Mouse (Mus musculus) adrenal gland, postnatal 10 days (tissue): ENCODE results near the gene Lpar1. TPM values are rescaled to one million over a fixed set of nuclear protein-coding genes. Genes with fewer than 3 reads are reported as not detected.

Experiments
- DNase-seq: peaks from one replicate; pipeline ENCODE4 v3.0.0; 2021; ENCODE audit warnings: mixed read lengths
- microRNA-seq: library from miRNA; unstranded; fragments of <30 nt; microRNA quantifications from one replicate; pipeline ENCODE4 v1.2.0, GENCODE M21; 2021
- total RNA-seq, 2 experiments: library from RNA; stranded (reverse); gene quantifications; 2 replicates each; pipeline ENCODE4 v1.2.3; 2021

Gene Lpar1
- total RNA-seq, 2 experiments from 2014 or later: 22.0 to 22.6 TPM

GRCm38 (mm10) chr4:58448825-58449224, 104.9 kb downstream of the Lpar1 start:
- DNase-seq: no peak

DNA sequence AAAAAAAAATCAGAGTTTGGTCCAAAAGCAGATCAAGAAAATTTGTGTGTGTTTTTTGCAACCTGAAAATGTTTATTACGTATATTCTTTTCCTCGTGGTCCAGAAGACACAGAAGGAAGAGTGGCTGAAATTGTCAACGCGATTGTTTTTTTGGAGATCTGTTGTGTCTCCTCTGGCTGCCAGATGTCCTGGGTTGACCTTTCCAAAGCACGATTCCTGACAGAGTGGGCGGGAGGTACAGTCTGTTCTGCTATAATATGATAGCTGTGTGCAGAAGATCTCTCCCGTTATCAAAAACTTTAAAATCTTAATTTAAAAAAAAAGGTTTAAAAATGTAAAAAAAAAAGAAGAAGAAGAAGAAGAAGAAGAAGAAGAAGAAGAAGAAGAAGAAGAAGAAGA, 105.9 kb downstream of the Lpar1 start:
- DNase-seq: peak; percentile 38

GRCm38 (mm10) chr4:58445846-58446245, 107.9 kb downstream of the Lpar1 start:
- DNase-seq: no peak

GRCm38 (mm10) chr4:58442338-58442737, 111.4 kb downstream of the Lpar1 start:
- DNase-seq: no peak

DNA sequence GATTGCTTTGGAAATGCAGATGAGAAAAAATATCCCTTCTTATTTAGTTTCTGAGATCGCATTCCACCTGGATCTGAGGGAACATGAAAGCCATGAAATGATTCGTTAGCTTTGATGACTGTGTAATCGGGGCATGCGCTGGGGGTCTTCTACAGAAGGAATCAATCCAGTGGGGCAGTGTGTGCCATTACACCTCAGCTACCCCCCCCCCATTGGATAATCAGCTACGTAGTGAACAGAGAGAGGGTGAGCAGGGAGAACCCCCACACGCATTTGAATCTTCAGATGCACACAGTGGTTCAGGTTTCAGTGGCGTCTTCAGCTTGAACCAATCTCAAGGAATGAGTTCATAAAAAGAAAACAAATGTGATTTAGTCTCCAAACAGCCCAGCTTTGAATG, 115.0 kb downstream of the Lpar1 start:
- DNase-seq: no peak

GRCm38 (mm10) chr4:58437271-58437670, 116.4 kb downstream of the Lpar1 start:
- peak; percentile 24 for DNase-seq

- no peak for DNase-seq
Measured at GRCm38 (mm10) chr4:58423276-58423930, 130.3 kb downstream of the Lpar1 start.

- DNase-seq: peak; percentile 13
Measured at GRCm38 (mm10) chr4:58419225-58419624, 134.5 kb downstream of the Lpar1 start.

DNA sequence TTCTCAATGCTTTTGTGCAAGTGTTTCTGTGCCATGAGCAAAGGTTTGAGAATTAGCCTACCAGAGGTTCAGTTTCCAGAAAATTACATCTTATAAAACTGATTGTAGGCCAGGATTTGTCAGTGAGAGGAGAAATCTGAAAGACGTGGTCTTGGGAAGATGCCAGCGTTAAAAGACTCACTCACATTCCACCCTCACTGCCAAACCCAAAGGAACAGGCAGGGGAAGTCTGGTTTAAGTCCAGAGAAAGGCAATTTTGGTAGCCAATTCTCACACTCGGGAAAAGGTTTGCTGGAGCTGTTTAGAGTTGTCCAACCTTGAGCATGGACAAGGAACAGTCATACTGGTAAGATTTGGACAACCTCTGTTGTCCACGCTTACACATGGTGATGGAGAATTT, 136.4 kb downstream of the Lpar1 start:
- DNase-seq: peak; percentile 17

- DNase-seq: no peak
Measured at GRCm38 (mm10) chr4:58415537-58415936, 138.2 kb downstream of the Lpar1 start.

DNA sequence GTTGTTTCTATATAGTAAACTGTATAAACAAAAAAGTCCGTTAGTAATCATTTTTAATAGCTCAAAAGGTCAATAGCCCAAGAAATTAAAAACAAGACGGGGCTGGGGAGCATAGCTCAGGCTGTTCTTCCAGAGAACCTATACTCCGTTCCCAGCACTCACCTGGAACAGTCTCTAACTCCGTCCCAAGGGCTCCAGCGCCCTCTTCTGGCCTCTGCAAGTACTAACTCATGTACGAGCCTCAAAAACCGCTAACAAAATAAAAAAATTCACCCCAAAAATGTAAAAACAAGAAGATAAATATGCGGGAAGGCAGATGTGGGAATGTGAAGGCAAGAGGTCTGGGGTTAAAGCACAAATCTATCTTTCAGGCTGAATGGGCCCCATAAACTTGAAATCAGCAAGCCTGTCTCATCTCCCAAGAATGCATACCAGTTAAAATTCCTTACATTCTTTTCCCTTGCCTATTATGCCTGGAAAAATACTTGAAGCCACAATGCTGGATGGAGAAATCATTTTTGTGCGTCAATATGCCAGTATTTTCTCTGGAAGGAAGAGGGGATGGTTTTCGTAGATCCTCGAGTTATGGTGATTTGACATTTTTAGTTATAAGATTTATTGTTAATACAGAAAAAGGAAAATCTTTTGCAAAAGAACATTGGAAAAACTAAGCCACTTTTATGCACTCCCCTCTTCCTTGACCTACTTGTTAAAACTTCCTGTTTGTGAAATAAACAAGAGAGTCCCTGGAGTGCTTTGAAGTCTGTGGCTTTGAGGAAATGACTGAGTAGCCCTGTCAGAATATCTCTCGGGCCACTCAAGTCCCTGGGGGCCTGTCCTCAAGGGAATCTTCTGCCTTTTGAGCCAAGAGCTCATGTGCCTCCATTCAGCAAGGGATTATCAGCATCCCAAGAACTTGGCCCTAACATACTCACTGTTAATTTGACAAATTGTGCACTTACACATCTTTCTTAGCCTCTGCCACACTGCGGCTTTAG, 140.2 kb downstream of the Lpar1 start:
- DNase-seq: peak; percentile 67

DNA sequence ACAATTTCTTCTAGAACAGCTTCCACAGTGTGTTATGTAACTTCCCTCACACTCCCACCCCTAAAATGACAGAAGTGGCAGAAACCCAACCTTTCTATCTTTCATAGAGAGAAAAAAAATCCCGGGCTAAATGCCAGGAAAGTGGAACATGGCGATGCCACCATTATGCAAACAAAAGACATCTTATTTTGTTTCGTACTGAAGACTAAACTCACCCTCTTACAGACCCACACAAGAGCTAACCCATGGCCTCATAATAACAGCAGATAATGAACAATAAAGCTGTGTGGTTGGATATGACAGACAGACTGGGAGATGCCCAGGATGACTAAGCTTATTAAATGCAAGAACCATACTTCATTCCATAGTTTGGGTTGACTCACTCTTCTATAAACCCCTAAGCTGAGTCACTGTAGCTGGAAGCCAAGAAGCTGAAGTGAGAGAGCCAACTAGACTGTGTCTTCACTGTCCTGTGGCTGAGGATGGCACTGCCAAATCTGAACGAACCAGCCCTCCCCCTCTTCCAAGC, 151.7 kb downstream of the Lpar1 start:
- no peak for DNase-seq

GRCm38 (mm10) chr4:58400861-58401341, 152.8 kb downstream of the Lpar1 start:
- peak; percentile 37 for DNase-seq

Small RNA genes within 50 kb of the gene (microRNA-seq; reads per million reads assigned to microRNA genes)
- not detected for gene Mir3095

Other genes starting within 250 kb of the Lpar1 start
- gene Olfr267, start 233.8 kb upstream of the Lpar1 start, total RNA-seq: under 1 TPM; 0.06 to 0.12 TPM